Mouse (Mus musculus): ENCODE results near the gene Xndc1. TPM values are rescaled to one million over a fixed set of nuclear protein-coding genes. Genes with fewer than 3 reads are reported as not detected.

The Xndc1 gene
- polyA plus RNA-seq (2014; fragmentation: Illumina TruSeq; extraction: RNeasy Lipid Tissue Mini Kit (QIAGEN cat#74804); ENCODE audit: low read depth, low replicate concordance), result 17.0 TPM

DNA sequence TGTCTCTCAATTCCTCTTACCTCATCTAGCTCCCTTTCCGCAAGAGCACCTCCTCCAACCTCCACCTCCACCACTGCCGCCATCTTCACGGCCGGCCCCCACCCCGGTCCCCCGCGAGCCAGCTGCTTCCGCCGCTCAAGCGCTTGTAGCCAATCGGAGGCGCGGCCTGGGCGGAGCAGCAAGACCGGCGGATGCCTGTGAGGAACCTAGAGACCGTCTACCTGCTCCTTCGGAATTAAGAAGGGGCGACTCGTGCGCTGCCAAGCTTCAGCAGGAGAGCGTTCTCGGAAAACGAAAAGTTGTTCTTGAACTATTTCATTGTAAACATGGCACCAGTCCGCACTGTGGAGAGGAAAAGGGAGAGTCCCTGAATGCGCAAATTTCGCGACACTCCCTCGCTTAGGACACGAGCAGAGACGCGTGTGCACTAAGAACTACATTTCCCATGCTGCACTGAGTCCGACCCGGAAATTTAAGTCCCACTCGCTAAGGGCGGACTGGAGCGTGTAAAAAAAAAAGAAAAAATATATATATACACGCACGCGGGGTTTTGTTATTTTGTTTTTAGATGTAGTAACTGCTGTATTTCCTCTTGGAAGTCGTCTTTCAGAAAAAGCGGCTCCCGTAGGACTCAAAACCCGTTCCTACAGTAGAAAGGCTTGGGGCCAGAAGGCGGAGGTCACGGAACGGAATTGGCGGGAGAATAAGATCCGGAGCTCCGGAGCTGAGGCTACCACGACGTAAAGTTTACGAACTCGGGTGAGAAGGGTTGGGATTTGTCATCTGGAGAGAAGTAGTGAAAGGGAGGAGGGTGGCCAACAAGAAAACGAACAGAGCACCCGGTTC is at the start of gene Xndc1, which contains the start of the genes Rnf121 and Xntrpc:
Xndc1 (plus strand) TSS at position 466 of the 846 bp plus-strand sequence.
Rnf121 (minus strand) TSS at position 424 of the 846 bp plus-strand sequence.
Xntrpc (plus strand) TSS at position 668 of the 846 bp plus-strand sequence.

DNA sequence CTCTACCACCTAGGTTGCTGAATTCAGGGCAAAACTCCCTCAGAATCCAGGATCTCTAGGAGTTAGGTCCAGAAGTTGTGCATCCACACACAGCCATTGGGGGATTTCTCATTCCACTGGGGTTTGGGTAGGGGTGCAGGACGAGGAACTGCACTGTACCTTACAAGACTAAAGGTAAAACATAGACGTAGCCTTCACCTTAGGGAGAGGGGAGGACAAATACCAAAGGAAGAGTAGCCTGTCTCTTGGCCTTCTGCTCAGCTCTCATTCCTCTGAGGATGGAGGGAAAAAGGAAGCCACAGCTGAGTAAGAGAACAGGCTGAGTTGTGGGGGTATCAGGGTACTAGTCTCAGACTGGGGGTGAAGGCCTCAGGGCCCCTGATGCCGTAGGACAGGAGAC is 46.7 kb upstream of the Xndc1 start, which contains the start of gene Il18bp:
Il18bp (minus strand) TSS at position 101 of the 400 bp plus-strand sequence.

DNA sequence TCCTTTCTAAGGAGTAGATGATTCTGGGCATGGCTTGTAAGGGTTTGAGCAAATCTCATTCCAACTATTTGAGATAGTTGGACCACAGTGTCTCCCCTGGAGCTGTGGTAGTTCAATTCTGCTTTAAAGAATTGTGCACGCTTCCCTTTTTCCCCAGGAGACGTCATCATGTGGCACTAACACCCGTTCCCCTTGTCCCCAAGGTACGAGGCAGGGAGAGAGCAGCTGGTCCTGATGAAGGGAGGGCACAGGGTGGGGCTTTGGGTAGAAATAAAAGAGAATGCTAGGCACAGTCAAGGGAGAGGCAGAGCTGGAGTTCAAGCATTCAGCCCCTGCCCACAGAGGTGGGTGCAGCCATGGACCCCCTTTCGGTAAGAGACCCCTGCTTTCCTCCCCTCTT is 17.5 kb downstream of the Xndc1 start, which contains the start of gene Trpc2:
Trpc2 (plus strand) TSS at position 301 of the 400 bp plus-strand sequence.

DNA sequence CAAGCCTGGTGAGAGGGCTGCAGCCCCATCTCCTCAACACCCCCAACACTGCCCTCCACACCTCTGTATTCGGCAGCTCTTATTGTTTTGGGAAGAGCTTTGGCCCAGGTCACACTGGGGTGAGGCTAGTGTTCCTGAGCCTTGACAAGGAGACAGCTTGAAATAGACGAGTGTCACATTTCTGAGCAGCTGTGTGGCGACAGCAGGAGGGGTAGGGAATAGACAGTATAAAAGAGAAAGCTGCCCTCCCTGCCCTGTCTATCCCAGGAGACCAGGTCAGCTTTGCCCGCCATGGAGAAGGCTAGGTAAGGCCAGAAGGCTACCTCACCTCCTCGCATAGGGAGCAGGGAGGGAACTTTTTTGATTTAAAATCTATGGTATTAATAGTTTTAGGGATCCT is 36.2 kb downstream of the Xndc1 start, which contains the start of gene Art1:
Art1 (plus strand) TSS at position 257 of the 400 bp plus-strand sequence.

DNA sequence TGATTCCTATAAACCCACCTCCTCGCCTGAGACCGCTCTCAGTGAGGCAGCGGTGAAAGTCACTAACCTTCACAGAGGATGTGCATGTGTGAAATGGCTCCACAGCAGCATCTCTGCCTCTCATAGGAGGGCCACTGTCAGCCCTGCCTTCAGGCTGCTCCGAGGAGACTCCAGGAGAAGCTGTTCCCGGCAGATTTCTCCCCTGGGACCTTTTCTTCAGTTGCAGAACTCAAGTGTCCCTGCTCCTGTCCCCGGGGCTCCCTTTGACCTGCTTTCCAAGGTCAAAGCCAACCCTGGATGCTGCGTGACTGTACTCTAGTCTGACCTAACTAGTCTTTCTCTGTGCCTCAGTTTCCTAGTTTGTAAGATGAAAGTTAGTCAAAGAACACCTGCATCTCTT is 43.9 kb downstream of the Xndc1 start, which contains the start of gene Art5:
Art5 (minus strand) TSS at position 319 of the 400 bp plus-strand sequence.

DNA sequence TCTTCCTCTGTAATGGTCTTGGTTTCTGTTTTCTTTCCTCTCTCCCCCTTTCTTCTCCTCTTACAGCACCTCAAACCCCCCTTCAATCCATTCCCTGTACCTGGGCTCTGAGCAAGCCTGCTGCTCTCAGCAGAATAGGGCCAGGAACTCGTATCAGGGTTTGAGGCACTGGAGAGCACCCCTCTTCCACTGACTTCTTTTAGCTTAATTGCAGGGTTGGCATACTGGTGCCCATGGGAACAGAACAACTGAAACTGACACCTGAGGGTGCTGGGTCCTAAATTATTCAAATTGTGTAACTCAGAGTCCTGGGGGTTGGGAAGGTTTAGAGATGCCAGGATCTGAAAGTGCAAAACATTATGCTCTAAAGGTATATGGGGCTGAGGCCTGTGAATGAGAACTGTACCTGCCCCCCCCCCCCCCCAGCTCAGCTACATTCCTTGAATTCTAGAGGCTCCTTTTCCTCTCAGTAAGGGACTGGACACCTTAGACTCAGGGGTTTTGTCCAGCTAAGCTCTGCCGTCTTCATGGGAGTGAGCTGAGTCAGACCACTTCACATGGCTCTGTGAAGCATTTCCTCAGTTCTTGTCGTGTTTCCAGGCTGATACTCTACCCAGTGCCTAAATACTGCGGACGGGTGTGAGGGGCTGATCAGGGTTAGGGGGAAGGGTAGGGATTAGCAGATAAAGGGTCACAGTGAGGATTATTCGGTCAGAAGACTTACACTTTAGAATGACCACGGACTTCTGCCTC is 51.4 kb downstream of the Xndc1 start, which contains the start of gene Chrna10:
Chrna10 (minus strand) TSS at position 250 of the 753 bp plus-strand sequence.

Other genes with a start within 250 kb of the Xndc1 start
- not detected for gene Phox2a, start 247.2 kb upstream of the Xndc1 start, polyA plus RNA-seq (2014; fragmentation: Illumina TruSeq; extraction: RNeasy Lipid Tissue Mini Kit (QIAGEN cat#74804); ENCODE audit: low read depth, low replicate concordance)
- 37.8 TPM for gene Inppl1, start 227.3 kb upstream of the Xndc1 start, polyA plus RNA-seq (2014; fragmentation: Illumina TruSeq; extraction: RNeasy Lipid Tissue Mini Kit (QIAGEN cat#74804); ENCODE audit: low read depth, low replicate concordance)
- 1.2 TPM for gene Folr2, start 208.3 kb upstream of the Xndc1 start, polyA plus RNA-seq (2014; fragmentation: Illumina TruSeq; extraction: RNeasy Lipid Tissue Mini Kit (QIAGEN cat#74804); ENCODE audit: low read depth, low replicate concordance)
- 10.9 TPM for gene Anapc15, start 201.8 kb upstream of the Xndc1 start, polyA plus RNA-seq (2014; fragmentation: Illumina TruSeq; extraction: RNeasy Lipid Tissue Mini Kit (QIAGEN cat#74804); ENCODE audit: low read depth, low replicate concordance)
- gene Folr1, start 194.7 kb upstream of the Xndc1 start, polyA plus RNA-seq (2014; fragmentation: Illumina TruSeq; extraction: RNeasy Lipid Tissue Mini Kit (QIAGEN cat#74804); ENCODE audit: low read depth, low replicate concordance), result not detected
- gene Lamtor1, start 159.6 kb upstream of the Xndc1 start, polyA plus RNA-seq (2014; fragmentation: Illumina TruSeq; extraction: RNeasy Lipid Tissue Mini Kit (QIAGEN cat#74804); ENCODE audit: low read depth, low replicate concordance), result 11.3 TPM
- not detected for gene Tomt, start 159.2 kb upstream of the Xndc1 start, polyA plus RNA-seq (2014; fragmentation: Illumina TruSeq; extraction: RNeasy Lipid Tissue Mini Kit (QIAGEN cat#74804); ENCODE audit: low read depth, low replicate concordance)
- gene Lrrc51, start 131.6 kb upstream of the Xndc1 start, polyA plus RNA-seq (2014; fragmentation: Illumina TruSeq; extraction: RNeasy Lipid Tissue Mini Kit (QIAGEN cat#74804); ENCODE audit: low read depth, low replicate concordance), result 5.4 TPM
- 86.8 TPM for gene Numa1, start 131.4 kb upstream of the Xndc1 start, polyA plus RNA-seq (2014; fragmentation: Illumina TruSeq; extraction: RNeasy Lipid Tissue Mini Kit (QIAGEN cat#74804); ENCODE audit: low read depth, low replicate concordance)
- 8.7 TPM for gene Il18bp, start 46.8 kb upstream of the Xndc1 start, polyA plus RNA-seq (2014; fragmentation: Illumina TruSeq; extraction: RNeasy Lipid Tissue Mini Kit (QIAGEN cat#74804); ENCODE audit: low read depth, low replicate concordance)
- gene Rnf121, start within 50 bp of the Xndc1 start, polyA plus RNA-seq (2014; fragmentation: Illumina TruSeq; extraction: RNeasy Lipid Tissue Mini Kit (QIAGEN cat#74804); ENCODE audit: low read depth, low replicate concordance), result 18.5 TPM
- 0.25 TPM for gene Xntrpc, start 202 bp downstream of the Xndc1 start, polyA plus RNA-seq (2014; fragmentation: Illumina TruSeq; extraction: RNeasy Lipid Tissue Mini Kit (QIAGEN cat#74804); ENCODE audit: low read depth, low replicate concordance)
- not detected for gene Trpc2, start 17.6 kb downstream of the Xndc1 start, polyA plus RNA-seq (2014; fragmentation: Illumina TruSeq; extraction: RNeasy Lipid Tissue Mini Kit (QIAGEN cat#74804); ENCODE audit: low read depth, low replicate concordance)
- gene Art1, start 36.2 kb downstream of the Xndc1 start, polyA plus RNA-seq (2014; fragmentation: Illumina TruSeq; extraction: RNeasy Lipid Tissue Mini Kit (QIAGEN cat#74804); ENCODE audit: low read depth, low replicate concordance), result not detected
- not detected for gene Art5, start 44.0 kb downstream of the Xndc1 start, polyA plus RNA-seq (2014; fragmentation: Illumina TruSeq; extraction: RNeasy Lipid Tissue Mini Kit (QIAGEN cat#74804); ENCODE audit: low read depth, low replicate concordance)
- gene Chrna10, start 51.3 kb downstream of the Xndc1 start, polyA plus RNA-seq (2014; fragmentation: Illumina TruSeq; extraction: RNeasy Lipid Tissue Mini Kit (QIAGEN cat#74804); ENCODE audit: low read depth, low replicate concordance), result not detected
- 44.0 TPM for gene Nup98, start 144.7 kb downstream of the Xndc1 start, polyA plus RNA-seq (2014; fragmentation: Illumina TruSeq; extraction: RNeasy Lipid Tissue Mini Kit (QIAGEN cat#74804); ENCODE audit: low read depth, low replicate concordance)
- gene Pgap2, start 144.7 kb downstream of the Xndc1 start, polyA plus RNA-seq (2014; fragmentation: Illumina TruSeq; extraction: RNeasy Lipid Tissue Mini Kit (QIAGEN cat#74804); ENCODE audit: low read depth, low replicate concordance), result 94.1 TPM
- 3.7 TPM for gene Rhog, start 190.5 kb downstream of the Xndc1 start, polyA plus RNA-seq (2014; fragmentation: Illumina TruSeq; extraction: RNeasy Lipid Tissue Mini Kit (QIAGEN cat#74804); ENCODE audit: low read depth, low replicate concordance)
- 23.3 TPM for gene Stim1, start 202.3 kb downstream of the Xndc1 start, polyA plus RNA-seq (2014; fragmentation: Illumina TruSeq; extraction: RNeasy Lipid Tissue Mini Kit (QIAGEN cat#74804); ENCODE audit: low read depth, low replicate concordance)

Data from sigmoid colon, adult 10 weeks (tissue).